Mouse (Mus musculus) frontal cortex, postnatal 14 days (tissue): Measurements from ENCODE around the gene Khnyn.
A peak's percentile ranks its signal among the peaks of the same experiment; 100 is the strongest.

Experiments
- DNase-seq, 2 experiments: peaks; one replicate each; pipeline ENCODE4 v3.0.0; 2022; ENCODE audit warnings: low spot score in 2 of 2

Gene Khnyn

DNA sequence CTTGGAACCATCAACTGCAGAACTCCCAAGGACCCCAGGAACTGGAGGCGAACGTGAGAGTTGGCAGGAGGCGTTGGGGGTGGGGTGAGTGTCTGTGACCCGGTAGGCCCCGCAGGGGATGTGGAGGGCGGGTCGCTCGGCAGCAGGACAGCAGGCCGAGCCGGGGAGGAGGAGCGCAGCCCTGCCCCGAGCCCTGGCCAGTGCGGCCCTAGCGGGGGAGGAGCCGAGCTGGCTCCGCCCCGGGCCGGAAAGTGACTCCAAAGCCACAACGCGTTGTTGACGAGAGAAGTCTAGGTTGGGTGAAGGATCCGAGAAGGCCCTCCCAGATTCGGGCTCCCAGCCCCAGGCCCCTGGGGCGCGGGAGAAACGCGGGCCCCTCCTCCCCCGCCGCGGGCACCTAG is at the start of gene Khnyn:
Gene Khnyn (plus strand): TSS at position 235 of the 401 bp plus-strand sequence.
- DNase-seq = peak; percentile 69

- no peak for DNase-seq
These were observed 46.4 kb upstream of the Khnyn start for GRCm38 (mm10) chr14:55838312-55838711.

DNA sequence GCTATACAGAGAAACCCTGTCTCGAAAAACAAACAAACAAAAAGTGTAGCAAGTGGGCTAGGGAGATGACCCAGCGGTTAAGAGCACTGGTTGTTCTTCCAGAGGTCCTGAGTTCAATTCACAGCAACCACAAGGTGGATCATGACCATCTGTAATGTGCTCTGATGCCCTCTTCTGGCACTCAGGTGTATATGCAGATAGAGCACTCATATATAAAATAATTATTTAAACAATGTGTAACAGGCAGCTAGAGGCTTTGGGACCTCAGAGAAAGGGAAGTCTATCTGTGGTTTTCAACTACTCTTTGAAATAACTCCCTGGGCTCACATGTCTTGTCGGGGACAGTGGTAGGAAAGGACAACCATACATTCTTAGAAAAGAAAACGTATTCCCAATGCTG is 46.0 kb upstream of the Khnyn start:
- DNase-seq = no peak

DNA sequence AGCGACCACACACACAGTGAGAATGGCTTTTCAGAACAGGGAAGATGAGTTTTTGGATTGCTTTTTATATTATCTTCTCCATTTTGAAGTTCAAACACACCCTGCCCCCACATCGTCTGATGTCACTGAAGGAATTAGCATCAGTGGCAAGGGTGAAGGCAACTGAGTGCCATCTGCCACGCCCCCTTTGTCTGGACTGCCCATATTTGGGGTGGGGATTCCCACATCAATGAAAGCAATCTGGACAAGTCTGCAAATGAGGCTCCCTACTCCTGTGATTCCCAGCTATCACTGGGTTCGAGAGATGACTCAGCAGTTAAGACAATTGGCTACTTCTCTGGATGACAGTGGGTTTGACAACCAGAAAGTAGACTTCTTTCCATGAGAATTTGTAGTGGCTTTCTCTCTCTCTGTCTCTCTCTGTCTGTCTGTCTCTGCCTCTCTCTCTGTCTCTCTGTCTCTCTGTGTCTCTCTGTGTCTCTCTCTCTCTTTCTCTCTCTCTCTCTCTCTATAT is 43.8 kb upstream of the Khnyn start:
- DNase-seq = no peak

DNA sequence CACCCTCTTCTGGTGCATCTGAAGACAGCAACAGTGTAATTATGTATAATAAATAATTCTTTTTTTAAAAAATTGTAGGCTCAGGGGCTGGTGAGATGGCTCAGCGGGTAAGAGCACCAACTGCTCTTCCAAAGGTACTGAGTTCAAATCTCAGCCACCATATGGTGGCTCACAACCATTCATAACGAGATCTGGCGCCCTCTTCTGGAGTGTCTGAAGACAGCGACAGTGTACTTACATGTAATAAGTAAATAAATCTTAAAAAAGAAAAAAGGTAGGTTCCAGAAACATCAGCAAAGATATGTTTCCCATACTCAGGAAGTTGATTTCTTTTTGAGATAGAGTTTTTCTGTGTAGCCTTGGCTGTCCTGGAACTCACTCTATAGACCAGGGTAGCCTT is 42.0 kb upstream of the Khnyn start:
- DNase-seq = no peak

DNA sequence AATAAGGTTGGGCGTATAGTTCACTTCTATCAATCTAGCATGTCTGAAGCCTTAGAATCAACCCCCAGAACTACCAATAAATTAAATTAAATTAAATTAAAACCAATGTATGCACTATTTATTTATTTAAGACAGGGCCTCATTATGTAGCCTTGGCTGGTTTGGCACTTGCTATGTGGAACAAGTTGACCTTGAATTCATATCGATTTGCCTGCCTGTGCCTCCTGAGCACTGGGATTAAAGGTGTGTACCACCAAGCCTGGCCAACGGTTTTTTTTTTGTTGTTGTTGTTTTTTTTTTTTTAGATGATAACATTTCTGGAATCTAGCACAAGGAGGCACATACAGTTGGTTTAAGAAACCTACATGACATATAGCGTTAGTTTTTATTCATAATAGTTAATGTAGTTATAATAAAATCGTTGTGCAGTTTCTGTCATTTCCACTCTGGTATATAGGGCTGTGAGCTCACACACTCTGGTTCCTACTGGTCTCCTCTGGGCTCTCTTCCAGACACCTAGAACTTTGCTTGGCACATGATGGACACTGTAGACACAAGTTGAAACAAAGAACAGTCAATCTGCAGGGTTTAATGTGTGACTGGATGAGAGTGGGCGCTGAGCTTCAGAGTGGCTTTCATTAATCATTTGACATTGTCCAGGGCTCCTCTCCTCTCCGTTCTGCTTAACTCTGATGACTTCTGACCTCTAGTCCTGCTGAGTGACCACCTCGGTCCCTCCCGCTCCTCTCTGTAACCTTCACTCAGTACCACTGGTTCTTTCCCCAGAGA is 39.0 kb upstream of the Khnyn start:
- no peak for DNase-seq

DNA sequence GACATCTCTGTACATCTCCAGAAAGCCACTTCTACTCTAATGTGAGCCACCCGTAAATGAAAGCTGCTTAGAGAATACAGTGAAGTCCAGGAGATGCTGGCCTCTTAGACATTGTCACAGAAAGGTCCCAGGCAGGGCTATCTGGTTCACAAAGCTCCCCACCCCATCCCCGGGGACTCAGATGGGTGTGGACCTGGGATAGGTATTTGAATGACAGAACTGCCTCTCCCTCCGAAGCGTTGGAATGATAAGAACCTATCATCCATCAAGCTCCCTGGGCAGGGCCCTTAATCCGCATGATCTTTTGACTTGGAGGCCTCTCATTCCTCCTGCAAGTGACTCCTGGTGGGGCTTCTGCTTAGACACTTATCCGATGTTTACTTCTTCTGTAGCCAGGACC is 33.9 kb upstream of the Khnyn start:
- DNase-seq = no peak

- DNase-seq = no peak
These were observed 31.8 kb upstream of the Khnyn start for GRCm38 (mm10) chr14:55852646-55853551.

GRCm38 (mm10) chr14:55853621-55854285 is 31.0 kb upstream of the Khnyn start, which contains the start of gene Nynrin:
TSS of gene Nynrin (plus strand) at chr14:55854010.
- peak in 1 of 2 experiments; percentile 41 for DNase-seq

GRCm38 (mm10) chr14:55854406-55855100 is 30.2 kb upstream of the Khnyn start:
- no peak for DNase-seq

DNA sequence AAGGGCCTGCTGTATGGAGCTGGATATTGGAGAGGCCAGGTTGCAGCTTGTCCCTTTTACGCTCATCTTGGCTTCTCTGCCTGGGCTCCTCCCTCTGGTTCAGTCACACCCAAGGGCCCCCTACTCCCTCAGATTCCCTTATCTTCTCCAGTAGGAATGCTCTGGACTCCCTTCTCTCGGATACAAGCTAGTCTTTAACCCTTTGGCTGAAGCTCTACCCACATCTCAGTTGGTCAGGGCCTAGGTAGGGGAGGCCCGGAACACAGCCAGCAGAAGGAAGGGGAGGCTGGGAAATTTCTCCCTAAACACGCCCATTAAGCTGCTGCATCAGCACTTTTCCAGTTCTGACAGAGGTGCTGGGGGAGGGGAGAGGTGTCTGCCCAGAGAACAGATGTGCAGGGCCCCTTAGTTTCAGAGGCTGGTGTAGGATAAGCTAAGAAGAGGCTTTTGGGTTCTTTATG is 29.6 kb upstream of the Khnyn start:
- no peak for DNase-seq

- no peak for DNase-seq
These were observed 27.2 kb upstream of the Khnyn start for GRCm38 (mm10) chr14:55857588-55857987.

DNA sequence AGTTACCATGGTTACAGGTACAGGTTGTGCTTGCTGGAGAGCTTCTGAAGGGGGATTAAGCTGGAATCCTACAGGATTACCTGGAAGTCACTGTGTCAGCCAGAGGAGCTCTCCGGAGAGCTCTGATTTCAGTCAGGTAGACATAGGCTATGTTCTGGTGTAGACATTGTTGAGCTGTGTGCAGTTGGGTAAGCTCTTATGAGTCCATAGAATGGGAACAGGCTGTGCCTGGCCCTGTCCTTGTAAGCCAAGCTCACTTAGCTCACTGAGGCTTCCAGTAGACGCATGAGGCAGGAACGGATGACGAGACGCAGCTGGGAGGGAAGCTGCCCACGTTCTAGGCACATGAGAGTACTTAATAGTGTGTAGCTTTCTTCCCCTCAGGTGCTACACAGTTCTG is 22.6 kb upstream of the Khnyn start:
- no peak for DNase-seq

- no peak for DNase-seq
These were observed 21.8 kb upstream of the Khnyn start for GRCm38 (mm10) chr14:55862970-55863369.

DNA sequence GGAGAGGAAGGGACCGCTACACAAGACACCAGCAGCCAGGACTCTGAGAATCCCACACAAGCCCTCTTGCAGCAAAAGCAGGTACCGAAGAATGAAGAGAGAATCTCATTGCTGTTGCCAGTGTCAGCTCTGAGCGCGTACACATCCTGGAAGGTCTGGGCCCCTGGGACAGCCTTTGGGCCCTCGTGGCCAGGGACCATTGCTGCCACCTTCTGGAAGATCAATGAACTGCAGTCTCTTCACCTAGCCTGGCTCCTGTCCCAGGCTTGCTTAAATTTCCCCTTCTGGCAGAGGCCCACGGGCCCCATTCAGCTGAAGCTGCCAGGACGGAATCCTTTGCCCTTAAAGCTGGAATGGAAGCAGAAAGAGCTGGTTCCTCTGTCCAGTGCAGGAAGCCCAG is 21.0 kb upstream of the Khnyn start:
- no peak for DNase-seq

GRCm38 (mm10) chr14:55866962-55867361 is 17.8 kb upstream of the Khnyn start:
- DNase-seq = no peak

DNA sequence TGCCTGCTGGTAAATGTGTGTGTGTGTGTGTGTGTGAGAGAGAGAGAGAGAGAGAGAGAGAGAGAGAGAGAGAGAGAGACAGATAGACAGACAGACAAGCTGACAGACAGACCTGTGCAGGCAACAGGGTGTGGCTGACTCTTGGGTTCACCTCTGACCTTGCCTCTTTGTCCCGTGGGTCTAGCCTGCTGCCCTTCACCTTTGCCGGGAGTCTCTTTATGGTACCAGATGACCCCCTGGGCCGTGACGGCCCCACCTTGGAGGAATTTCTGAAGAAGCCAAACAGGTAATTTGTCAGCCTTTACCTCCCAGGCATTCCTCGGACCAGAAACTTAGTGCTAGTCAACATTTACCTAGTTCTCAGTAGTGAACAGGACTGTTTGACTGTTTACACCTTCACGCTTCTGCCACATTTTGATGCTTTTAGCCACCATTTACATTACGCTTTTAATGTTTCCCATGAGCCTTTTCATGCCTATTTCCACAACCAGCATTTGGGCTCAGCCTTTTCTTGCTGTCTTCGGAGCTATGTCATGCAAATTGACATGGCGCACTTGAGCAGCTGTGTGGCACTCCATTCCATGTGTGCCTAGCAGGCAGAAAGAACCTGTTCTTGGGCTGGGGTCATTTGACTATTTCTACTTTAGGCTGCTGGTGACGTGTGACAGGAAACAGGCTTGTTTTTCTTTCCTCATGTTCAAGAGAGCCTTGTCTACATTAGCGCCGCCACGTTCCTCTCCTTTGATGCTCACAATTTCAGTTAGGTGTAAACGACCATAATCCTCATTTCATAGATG is 16.3 kb upstream of the Khnyn start:
- no peak for DNase-seq

DNA sequence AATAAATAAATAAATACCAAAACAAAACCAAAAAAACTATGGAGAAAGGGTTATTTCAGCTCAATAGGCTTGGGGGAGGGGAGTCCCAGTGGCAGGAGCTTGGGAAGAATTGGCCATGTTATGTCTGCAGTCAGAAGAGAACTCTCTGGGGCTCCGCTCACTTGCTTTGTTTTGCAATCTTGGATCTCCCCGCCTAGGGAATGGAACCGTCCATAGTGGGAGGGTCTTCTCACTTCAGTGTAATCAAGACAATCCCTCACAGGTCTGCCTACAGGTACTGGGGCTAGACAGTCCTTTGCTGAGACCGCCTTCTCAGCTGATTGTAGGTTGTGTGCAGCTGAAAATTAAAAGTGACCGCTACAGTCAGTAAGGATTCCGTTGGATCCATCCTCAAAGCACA is 15.2 kb upstream of the Khnyn start:
- DNase-seq = no peak

DNA sequence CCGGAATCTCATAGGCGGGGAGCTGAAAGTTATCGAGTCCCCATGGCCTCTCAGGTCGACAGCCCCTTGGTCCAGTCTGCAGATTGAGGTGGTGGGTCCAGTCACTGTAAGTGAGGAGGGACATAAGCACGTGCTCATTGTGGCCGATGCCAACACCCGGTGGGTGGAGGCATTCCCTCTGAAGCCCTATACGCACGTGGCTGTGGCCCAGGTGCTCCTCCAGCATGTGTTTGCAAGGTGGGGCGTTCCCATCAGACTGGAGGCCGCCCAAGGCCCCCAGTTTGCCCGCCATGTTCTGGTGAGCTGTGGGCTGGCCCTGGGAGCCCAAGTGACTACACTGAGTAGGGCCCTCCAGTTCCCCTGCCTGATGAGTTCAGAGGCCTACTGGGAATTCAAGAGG is 12.7 kb upstream of the Khnyn start:
- DNase-seq = no peak

GRCm38 (mm10) chr14:55872551-55872950 is 12.2 kb upstream of the Khnyn start:
- DNase-seq = no peak
